Mouse (Mus musculus): Measurements from ENCODE around the gene Pcdh15.

Pcdh15 gene

DNA sequence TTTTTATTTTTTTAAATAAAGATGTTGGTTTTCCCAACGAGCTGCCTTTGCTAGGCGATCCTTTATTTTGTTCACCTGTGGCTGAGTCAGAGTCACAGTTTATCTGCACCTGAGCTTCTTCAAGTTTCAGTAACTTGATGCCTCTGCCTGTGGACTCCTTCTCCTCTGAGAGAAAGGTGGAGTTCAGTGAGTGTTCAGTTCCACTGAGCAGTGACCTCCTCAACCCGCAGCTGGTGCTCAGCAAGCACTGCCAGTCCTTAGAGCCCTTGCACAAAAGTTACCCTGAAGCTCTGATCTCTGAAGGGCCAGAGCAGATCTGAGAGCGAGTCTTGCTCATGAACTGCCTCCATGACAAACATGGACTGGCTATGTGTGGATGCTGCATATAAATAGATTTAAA lies 724.1 kb downstream of the Pcdh15 start:
- DNase-seq = no peak

- DNase-seq = no peak
These were observed 727.2 kb downstream of the Pcdh15 start for GRCm38 (mm10) chr10:73826354-73826753.

DNA sequence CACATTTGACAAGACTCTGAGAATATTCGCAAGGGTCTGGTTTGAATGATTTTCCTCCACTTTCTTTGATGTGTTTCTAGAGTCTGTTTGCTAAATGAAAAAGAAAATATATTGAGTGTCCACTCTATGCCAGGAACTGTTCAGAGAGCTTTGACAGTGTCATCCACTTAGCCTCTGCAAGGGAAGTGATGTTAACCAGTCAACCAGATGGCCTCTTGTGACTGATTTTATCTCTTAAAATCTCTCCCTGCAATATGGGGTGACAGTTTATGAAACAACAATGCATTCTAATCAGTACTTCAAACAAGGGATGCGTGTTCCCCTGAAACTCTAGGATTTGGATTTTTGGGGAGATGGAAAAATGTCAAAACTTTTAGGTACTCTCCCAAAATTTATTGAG lies 729.6 kb downstream of the Pcdh15 start:
- no peak for DNase-seq

GRCm38 (mm10) chr10:73844998-73845397 lies 745.9 kb downstream of the Pcdh15 start:
- DNase-seq = no peak

DNA sequence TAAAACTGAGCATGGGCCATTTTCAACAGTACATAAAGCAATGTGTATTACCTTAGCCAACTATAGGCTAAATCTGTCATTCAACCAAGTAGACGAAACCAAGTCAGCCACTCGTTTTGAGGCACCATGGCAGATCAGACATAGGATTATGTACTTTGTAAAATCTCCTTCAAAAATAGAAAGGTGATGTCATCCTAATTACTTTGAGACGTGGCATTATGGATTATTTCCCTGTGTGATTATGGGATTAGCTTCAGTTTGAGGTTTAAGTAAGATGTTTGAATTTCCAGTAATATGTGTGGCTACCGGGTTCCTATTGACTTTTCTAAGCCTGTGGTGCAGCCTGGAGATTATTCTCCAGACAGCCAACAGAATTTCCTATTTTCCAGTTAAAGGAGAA lies 763.0 kb downstream of the Pcdh15 start:
- no peak for DNase-seq

- DNase-seq = no peak
These were observed 779.0 kb downstream of the Pcdh15 start for GRCm38 (mm10) chr10:73878055-73878728.

GRCm38 (mm10) chr10:73878729-73879067 lies 779.6 kb downstream of the Pcdh15 start:
- DNase-seq = no peak

DNA sequence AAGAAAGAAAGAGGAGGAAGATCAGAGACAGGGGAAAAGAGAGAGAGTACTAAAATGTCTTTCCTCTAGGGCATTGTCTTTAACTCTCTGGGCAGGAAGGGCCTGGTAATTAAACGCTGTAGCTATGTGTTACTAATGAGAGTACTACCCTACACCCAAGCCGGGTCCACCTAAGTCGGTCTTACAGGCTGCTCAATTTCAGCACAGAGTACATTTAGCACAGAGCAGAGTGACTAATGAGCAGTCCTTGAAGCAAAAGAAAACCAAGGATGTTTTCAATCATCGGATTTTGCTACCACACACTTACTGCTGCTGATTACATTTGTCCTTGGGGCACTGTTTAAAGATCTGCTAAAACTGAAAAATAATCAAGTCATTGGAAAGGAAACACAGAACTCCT lies 788.6 kb downstream of the Pcdh15 start:
- no peak for DNase-seq

DNA sequence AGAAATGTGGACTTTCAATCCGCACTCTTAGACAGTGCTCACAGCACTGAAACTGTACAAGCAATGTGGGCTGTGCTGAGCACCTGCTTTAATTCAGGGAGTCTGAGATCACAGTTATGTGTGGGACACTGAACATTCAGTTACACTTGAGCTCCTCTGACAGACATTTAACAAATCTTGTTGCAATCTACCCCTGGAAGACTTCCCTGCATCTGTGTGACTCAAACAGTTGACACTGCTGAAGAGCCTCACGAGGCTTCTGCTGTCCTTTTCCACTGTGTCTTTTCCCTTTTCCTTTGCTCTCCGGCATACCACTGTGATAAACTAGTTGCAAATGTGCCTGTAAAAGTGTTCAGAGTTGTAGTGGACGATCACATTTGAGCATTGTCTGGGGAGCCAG lies 793.1 kb downstream of the Pcdh15 start:
- no peak for DNase-seq

- no peak for DNase-seq
These were observed 797.0 kb downstream of the Pcdh15 start for GRCm38 (mm10) chr10:73896086-73896607.

DNA sequence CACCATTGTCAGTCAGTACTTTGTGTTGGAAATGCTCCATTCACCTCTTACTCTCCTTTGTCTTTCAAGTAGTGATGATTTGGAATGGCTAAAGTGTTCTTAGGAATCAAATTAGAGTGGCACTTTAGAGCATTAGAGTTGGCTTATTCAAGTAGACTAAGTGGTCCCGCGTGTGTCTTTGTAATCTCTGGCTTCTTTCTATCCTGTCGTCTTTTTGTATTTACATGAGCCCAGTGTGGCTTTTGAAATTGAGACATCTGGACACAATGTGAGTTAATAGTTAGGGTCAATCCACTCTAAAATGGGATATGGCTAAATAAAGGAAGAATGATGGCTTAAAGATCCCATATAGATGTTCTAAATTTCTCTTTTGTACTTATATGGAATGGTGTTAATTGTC lies 800.0 kb downstream of the Pcdh15 start:
- DNase-seq = no peak

DNA sequence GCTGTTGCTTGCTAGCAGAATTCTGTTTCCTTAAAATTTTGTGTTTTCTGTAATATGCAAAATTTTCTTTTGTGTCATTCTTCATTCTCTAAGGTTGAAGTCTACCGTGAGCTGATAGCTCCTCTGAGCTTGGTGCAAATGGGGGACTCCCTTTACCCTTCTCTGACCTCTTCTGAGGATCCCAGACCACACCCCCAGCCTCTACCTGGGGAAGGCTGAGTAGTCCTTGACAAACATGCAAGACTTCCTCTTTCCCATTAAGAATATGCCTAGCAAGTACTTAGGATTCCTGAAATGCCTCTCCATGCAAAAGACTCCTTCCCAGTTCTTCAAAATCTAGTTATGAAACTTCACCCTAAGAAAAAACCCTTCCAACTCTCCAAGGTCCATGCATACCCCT lies 808.5 kb downstream of the Pcdh15 start:
- DNase-seq = no peak

DNA sequence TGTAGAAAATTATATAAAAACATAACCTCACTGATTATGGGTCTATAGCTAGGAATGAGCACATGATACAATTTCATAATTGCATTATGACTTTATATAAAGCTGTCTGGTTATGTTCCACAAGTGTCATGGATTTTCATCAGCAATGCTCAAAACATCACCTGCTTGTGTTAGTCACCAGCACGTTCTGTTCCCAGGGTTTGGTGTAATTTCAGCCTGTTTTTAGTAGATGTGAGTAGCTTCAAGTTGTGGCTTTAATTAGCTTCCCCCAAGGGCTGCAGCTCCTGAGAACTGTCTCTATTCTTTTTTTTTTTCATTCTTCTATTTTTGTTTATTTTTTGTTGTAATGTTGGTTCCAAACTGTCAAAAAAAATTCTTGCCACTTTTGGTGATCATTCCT lies 809.4 kb downstream of the Pcdh15 start:
- DNase-seq = no peak

- DNase-seq = no peak
These were observed 816.0 kb downstream of the Pcdh15 start for GRCm38 (mm10) chr10:73915170-73915569.

DNA sequence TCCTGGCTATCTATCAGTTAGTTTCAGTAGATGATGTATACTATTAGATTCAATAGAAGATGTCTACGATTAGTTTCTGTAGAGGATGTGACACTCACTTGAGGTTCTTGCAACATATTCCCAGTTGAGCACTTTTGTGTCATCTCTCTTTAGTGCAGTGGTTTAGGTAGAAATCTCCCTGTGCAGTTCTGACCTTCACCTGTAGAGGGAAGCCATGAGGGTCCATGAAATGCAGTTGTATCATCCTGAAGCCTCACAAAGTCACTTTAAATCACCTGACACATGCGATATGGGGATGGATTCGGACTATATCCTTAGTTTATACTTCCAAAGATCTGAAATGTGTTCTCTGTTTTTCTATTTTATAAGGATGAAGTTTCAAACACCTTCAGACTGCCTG lies 822.4 kb downstream of the Pcdh15 start:
- DNase-seq = no peak

GRCm38 (mm10) chr10:73928672-73929071 lies 829.5 kb downstream of the Pcdh15 start:
- no peak for DNase-seq

DNA sequence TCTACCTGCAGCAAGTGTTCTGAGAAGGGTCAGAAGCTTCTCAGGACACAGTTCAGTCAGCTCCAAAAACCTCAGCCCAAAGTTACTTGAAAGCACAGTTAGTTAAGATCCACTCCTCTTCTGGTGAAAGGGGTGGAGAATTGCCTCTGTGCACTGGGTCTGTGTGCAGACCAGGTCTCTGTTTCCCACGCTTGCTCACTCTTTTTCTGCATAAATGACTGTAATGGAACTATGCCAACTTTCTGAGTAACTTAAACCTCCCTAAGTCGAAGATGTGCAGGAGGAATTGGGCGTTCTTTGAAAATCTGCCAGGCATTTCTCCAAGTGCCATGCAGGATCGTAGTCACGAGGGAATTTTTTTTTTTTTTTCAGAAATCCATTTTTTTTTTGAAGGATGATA lies 830.6 kb downstream of the Pcdh15 start:
- no peak for DNase-seq

DNA sequence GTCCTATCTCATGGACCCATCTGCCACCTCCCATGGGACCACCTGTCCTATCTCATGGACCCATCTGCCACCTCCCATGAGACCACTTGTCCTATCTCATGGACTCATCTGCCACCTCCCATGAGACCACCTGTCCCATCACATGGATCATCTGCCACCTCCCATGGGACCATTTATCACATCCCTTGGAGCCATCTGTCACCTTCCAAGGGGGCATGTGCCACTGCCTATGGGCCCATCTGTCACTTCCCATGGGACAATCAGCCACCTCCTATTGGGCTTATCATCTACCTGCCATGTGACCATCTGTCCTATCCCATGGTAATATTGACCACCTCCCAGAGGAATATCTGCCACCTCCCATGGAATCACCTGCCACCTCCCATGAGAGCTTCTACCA lies 832.0 kb downstream of the Pcdh15 start:
- no peak for DNase-seq

DNA sequence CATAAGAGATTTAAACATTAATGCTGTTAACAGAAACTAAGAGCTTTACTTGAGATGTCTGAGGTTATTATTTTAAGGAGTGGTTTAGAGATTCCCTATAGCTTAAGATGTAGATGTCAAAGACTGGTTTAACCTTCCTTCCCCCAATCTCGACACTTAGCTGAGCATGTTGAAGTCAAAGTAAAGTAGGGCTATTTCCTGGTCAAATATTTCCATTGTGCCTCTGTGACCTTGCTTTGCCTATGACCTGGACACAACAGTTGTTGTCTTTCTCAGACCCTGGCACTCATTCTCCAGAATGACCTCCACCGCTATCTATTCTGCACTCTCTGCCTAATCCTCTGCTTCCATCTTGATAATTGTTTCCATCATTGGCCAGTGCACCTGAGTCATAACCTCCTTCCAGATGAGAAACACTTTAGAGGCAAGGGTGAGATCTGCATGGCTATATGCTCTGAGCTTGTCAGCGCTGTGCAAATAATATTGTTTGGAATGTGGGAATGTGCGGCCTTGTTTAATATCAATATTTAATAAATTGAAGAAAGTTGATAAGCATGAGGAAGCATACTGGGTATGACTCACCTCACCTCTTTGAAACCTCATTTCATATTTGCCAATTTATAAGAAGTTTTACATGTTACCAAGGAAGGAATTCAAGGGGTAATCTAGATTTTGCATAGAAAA lies 833.0 kb downstream of the Pcdh15 start:
- DNase-seq = no peak

DNA sequence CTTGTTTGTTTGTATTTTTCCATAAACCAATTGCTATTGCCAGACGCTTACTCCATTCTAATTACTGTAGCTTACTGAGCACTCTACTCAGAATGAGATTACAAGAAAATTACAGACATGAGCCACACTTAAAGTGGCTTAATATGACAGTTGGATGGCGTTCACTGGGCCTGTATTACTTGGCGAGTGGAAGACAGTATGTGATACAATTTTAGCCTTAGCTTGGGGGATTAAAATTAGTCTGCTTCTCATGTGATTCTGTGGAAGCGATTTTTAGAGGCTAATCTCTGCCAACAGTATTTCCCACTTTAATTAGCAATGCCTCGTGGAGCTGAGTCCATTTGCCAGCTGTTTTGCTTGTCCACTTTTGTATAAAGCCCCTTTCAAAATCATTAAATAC lies 837.0 kb downstream of the Pcdh15 start:
- no peak for DNase-seq

GRCm38 (mm10) chr10:73938989-73939388 lies 839.8 kb downstream of the Pcdh15 start:
- no peak for DNase-seq

GRCm38 (mm10) chr10:73947799-73948198 lies 848.7 kb downstream of the Pcdh15 start:
- no peak for DNase-seq

DNA sequence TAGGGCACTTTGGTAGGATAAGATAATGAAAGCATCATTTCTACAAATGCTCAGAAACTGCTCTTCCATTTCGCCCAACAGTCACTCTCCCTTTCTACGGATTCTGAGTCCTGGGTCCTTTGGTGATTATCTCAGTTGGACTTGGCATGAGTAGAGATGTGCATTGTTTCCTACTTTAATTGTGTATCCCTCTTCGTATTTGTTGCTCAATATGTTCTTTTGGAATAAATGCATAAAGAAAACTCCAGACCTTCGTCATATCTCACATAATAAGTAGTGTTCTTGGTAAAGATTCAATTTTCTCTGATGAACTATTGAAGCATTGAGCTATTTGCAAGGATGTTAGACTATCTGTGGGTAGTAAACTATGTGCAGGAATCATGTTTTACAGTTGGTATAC lies 854.2 kb downstream of the Pcdh15 start:
- DNase-seq = no peak

DNA sequence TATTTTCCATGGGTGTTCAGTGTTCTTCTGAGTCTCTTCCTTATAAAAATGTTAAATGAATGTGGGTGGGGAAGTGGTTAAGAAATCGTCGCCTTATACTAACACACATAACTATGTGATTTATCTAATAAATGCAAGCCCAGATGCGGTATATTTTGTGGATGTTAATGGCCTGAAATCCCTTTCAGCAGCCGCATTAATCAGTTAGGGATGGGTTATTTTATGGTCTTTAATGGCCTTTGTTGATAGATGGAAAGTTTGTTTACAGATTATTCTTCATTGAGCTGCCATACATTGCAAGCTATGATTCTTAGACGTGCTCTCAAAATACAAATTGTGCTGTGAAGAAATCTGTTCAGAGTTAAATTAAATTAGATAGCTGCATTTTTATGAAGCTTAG lies 884.9 kb downstream of the Pcdh15 start:
- no peak for DNase-seq

- no peak for DNase-seq
These were observed 909.7 kb downstream of the Pcdh15 start for GRCm38 (mm10) chr10:74008836-74009235.

All from kidney, adult 18-20 months (tissue).